Mouse (Mus musculus) gastrocnemius, postnatal 36 days (tissue): ENCODE measurements around the gene Cd5l. TPM values are rescaled to one million over a fixed set of nuclear protein-coding genes. Genes with fewer than 3 reads are reported as not detected.
"Not testable (repeated sequence)": the region's sequence is repeated elsewhere in the genome, so short reads cannot be mapped to it uniquely, and the experiment has no call there.

Experiments used
- DNase-seq, 2 experiments: peaks; one replicate each; pipeline ENCODE4 v3.0.0; 2022
- intact Hi-C: fragments of 180-260 bp; cut with DNase I; formaldehyde crosslinking; loops from one replicate; pipeline ENCODE4 v1.15.1; 2025
- long read RNA-seq, 2 experiments: library from polyadenylated mRNA; stranded (forward); transcript quantifications; one replicate each; pipeline ENCODE4 v2.0.0; 2021
- total RNA-seq, 2 experiments: library from RNA; stranded (reverse); gene quantifications; 2 replicates each; pipeline ENCODE4 v1.2.3; 2021

Gene Cd5l
- not detected for total RNA-seq
- long read RNA-seq, experiment 1: 0 reads
- long read RNA-seq, experiment 2: 0 reads

- DNase-seq: no peak
- intact Hi-C loops: no loop called here
Measured at GRCm38 (mm10) chr3:87357581-87357980, at the start of gene Cd5l. Cd5l (plus strand) TSS chr3:87357881.

GRCm38 (mm10) chr3:87309922-87310321 is 47.8 kb upstream of the Cd5l start:
- DNase-seq: no peak
- intact Hi-C loops: no loop called here

- intact Hi-C loops: loop anchor here (5.0 kb wide), 1 partner anchor 180 kb away; no protein-coding TSS in a partner anchor
- DNase-seq: no peak
Measured at GRCm38 (mm10) chr3:87322557-87322956, 35.1 kb upstream of the Cd5l start.

GRCm38 (mm10) chr3:87323778-87324177 is 33.9 kb upstream of the Cd5l start:
- intact Hi-C loops: loop anchor here (5.0 kb wide), 1 partner anchor 179 kb away; no protein-coding TSS in a partner anchor
- no peak for DNase-seq

GRCm38 (mm10) chr3:87337899-87338298 is 19.8 kb upstream of the Cd5l start:
- intact Hi-C loops: no loop called here
- DNase-seq: no peak

- DNase-seq, intact Hi-C loops: not testable (repeated sequence)
Measured at GRCm38 (mm10) chr3:87350992-87351391, 6.7 kb upstream of the Cd5l start.

- intact Hi-C loops: no loop called here
- no peak for DNase-seq
Measured at GRCm38 (mm10) chr3:87359215-87359614, 1.5 kb downstream of the Cd5l start.

- intact Hi-C loops: no loop called here
- DNase-seq: no peak
Measured at GRCm38 (mm10) chr3:87360466-87360865, 2.8 kb downstream of the Cd5l start.

- DNase-seq: no peak
- intact Hi-C loops: no loop called here
Measured at GRCm38 (mm10) chr3:87365691-87366090, 8.0 kb downstream of the Cd5l start.

GRCm38 (mm10) chr3:87367511-87367910 is 9.8 kb downstream of the Cd5l start:
- DNase-seq: no peak
- intact Hi-C loops: no loop called here

GRCm38 (mm10) chr3:87369181-87369580 is 11.5 kb downstream of the Cd5l start:
- intact Hi-C loops: no loop called here
- no peak for DNase-seq

- no peak for DNase-seq
- intact Hi-C loops: no loop called here
Measured at GRCm38 (mm10) chr3:87376195-87377165, 18.8 kb downstream of the Cd5l start, which contains the start of gene Fcrl1. Fcrl1 (plus strand) TSS chr3:87376387.

- intact Hi-C loops: no loop called here
- DNase-seq: no peak
Measured at GRCm38 (mm10) chr3:87377228-87377627, 19.5 kb downstream of the Cd5l start.

GRCm38 (mm10) chr3:87377719-87378118 is 20.0 kb downstream of the Cd5l start:
- DNase-seq: no peak
- intact Hi-C loops: no loop called here

GRCm38 (mm10) chr3:87379641-87380315 is 22.1 kb downstream of the Cd5l start:
- intact Hi-C loops, DNase-seq: not testable (repeated sequence)

- DNase-seq: no peak
- intact Hi-C loops: no loop called here
Measured at GRCm38 (mm10) chr3:87381806-87382712, 24.4 kb downstream of the Cd5l start.

GRCm38 (mm10) chr3:87383308-87383707 is 25.6 kb downstream of the Cd5l start:
- intact Hi-C loops: no loop called here
- DNase-seq: no peak

GRCm38 (mm10) chr3:87385105-87385504 is 27.4 kb downstream of the Cd5l start:
- no peak for DNase-seq
- intact Hi-C loops: no loop called here

- intact Hi-C loops: no loop called here
- DNase-seq: no peak
Measured at GRCm38 (mm10) chr3:87390935-87391334, 33.3 kb downstream of the Cd5l start.

GRCm38 (mm10) chr3:87398809-87399208 is 41.1 kb downstream of the Cd5l start:
- intact Hi-C loops: no loop called here
- DNase-seq: no peak
